ENCODE assay signal across 7 mouse cellular contexts in genomic region chr17:46384061-46384801, GRCm38 (mm10). TPM values are rescaled to one million over a fixed set of nuclear protein-coding genes. Genes with fewer than 3 reads are reported as not detected.
DNase-seq lines count a peak whose midpoint lies in the region; ATAC-seq and TF ChIP-seq lines count a peak whose summit lies in the region.

No protein-coding gene starts in this region.

- H3K9ac ChIP-seq in CH12.LX (ENCODE audit: insufficient read depth, low read depth): peak overlapping the region; percentile 72
- H3K9ac ChIP-seq in embryonic facial prominence, embryonic 12.5 days: peak overlapping the region; percentile 99

- peak; percentile 18 for DNase-seq in CH12.LX (ENCODE audit: extremely low read depth)
- peak; percentile 45 to 53 for DNase-seq in adrenal gland, adult 18-20 months (ENCODE audit: low spot score in 2 of 2)
- peak; percentile 4 for DNase-seq in heart, postnatal 25 days (ENCODE audit: low spot score)
- DNase-seq in left cerebral cortex, postnatal 25 days (ENCODE audit: low spot score in 2 of 2): peak; percentile 13 to 30
- peak; percentile 60 for DNase-seq in midbrain, embryonic 10.5 days (ENCODE audit: low spot score)
- peak; percentile 44 to 50 for DNase-seq in spleen, postnatal 10 days (ENCODE audit: low spot score in 2 of 2)

- H3K4me3 ChIP-seq in CH12.LX (replicated peaks in 1 of 3; ENCODE audit: low read depth in 2 of 3, low read length in 2 of 3, poor library complexity in 1 of 3): peak overlapping the region; percentile 51 to 87 (median 66)
- H3K4me3 ChIP-seq in embryonic facial prominence, embryonic 12.5 days: peak overlapping the region; percentile 94
- H3K4me3 ChIP-seq in midbrain, embryonic 10.5 days: peak overlapping the region; percentile 94

- dilution Hi-C loops in CH12.LX (cut with MboI; ENCODE audit: extremely low pct_ligation_motif_present, extremely low pct_unique_long_range_greater_than_20kb, low sequenced_read_pairs): no loop called here

- TF ChIP-seq RAD21 in CH12.LX (IDR thresholded peaks at IDR 0.05; ENCODE audit: low read depth, low read length): no peak

- H3K79me2 ChIP-seq in CH12.LX (replicated peaks; ENCODE audit: control insufficient read depth, extremely low read depth, insufficient read depth, poor library complexity, severe bottlenecking): no peaks in the 10 kb centered on the region

- peaks cover 25% of the 10 kb centered on the region for H3K27me3 ChIP-seq in CH12.LX (replicated peaks)
- no peaks in the 10 kb centered on the region for H3K27me3 ChIP-seq in embryonic facial prominence, embryonic 12.5 days
- no peaks in the 10 kb centered on the region for H3K27me3 ChIP-seq in midbrain, embryonic 10.5 days (ENCODE audit: low read depth, poor library complexity, severe bottlenecking)

- TF ChIP-seq CTCF in CH12.LX (conservative IDR thresholded peaks at IDR 0.05 in 1 of 2, IDR thresholded peaks at IDR 0.05 in 1 of 2; ENCODE audit: low read depth in 2 of 2, low read length in 2 of 2): no peak

- H3K4me2 ChIP-seq in CH12.LX (ENCODE audit: insufficient read depth, low read depth, poor library complexity, severe bottlenecking): peak overlapping the region; percentile 55
- peak overlapping the region; percentile 76 for H3K4me2 ChIP-seq in embryonic facial prominence, embryonic 12.5 days (replicated peaks)

- H3K9me3 ChIP-seq in CH12.LX (replicated peaks; ENCODE audit: low read length): no peaks in the 10 kb centered on the region
- H3K9me3 ChIP-seq in embryonic facial prominence, embryonic 12.5 days: no peaks in the 10 kb centered on the region
- no peaks in the 10 kb centered on the region for H3K9me3 ChIP-seq in midbrain, embryonic 10.5 days (replicated peaks)

- H3K36me3 ChIP-seq in CH12.LX (replicated peaks in 1 of 2; ENCODE audit: control insufficient read depth in 1 of 2, insufficient read depth in 1 of 2, low read length in 1 of 2): no peaks in the 10 kb centered on the region
- H3K36me3 ChIP-seq in embryonic facial prominence, embryonic 12.5 days: peaks cover 19% of the 10 kb centered on the region
- H3K36me3 ChIP-seq in midbrain, embryonic 10.5 days: peaks cover 28% of the 10 kb centered on the region

- peaks cover 4 to 20% of the 10 kb centered on the region in 2 experiments; a peak in 3 of 4 replicates for H3K4me1 ChIP-seq in CH12.LX (ENCODE audit: control insufficient read depth in 1 of 2, insufficient read depth in 2 of 2)
- peaks cover 14% of the 10 kb centered on the region for H3K4me1 ChIP-seq in embryonic facial prominence, embryonic 12.5 days
- peaks cover 17% of the 10 kb centered on the region for H3K4me1 ChIP-seq in midbrain, embryonic 10.5 days

- in situ Hi-C loops in CH12.LX (cut with MboI; ENCODE audit: low pct_ligation_motif_present, low pct_unique_long_range_greater_than_20kb, low sequenced_read_pairs): no loop called here

- intact Hi-C loops in heart, postnatal 25 days (cut with DNase I): loop anchor here (5.0 kb wide), 1 partner anchor 168 kb away; no protein-coding TSS in a partner anchor
- intact Hi-C loops in left cerebral cortex, postnatal 25 days (cut with DNase I): loop anchor here (5.0 kb wide), 1 partner anchor 112 kb away; no protein-coding TSS in a partner anchor

- no peak for TF ChIP-seq EP300 in CH12.LX (IDR thresholded peaks at IDR 0.05; ENCODE audit: low read length)

- WGBS in embryonic facial prominence, embryonic 12.5 days: under 1% methylated on average over 69 of the region's 70 CpGs
- 1% methylated on average over 64 of the region's 70 CpGs for WGBS in midbrain, embryonic 10.5 days

- no peak for TF ChIP-seq POLR2A in CH12.LX (IDR thresholded peaks at IDR 0.05; ENCODE audit: low read depth, low read length)

- H3K27ac ChIP-seq in CH12.LX (ENCODE audit: insufficient read depth, low read depth): no peak overlapping the region
- H3K27ac ChIP-seq in embryonic facial prominence, embryonic 12.5 days: peak overlapping the region; percentile 92
- peak overlapping the region; percentile 96 for H3K27ac ChIP-seq in midbrain, embryonic 10.5 days (replicated peaks)

- no peak; the same call in none of the 2 replicates for ATAC-seq in embryonic facial prominence, embryonic 12.5 days (ENCODE audit: insufficient number of reproducible peaks, insufficient read depth, low FRiP score, low TSS enrichment)

TF ChIP-seq in CH12.LX, 34 proteins besides CTCF, POLR2A, EP300 and RAD21:
- TF ChIP-seq ETS1 (conservative IDR thresholded peaks at IDR 0.05; ENCODE audit: low read depth, low read length): no peak
- TF ChIP-seq UBTF (IDR thresholded peaks at IDR 0.05; ENCODE audit: low read depth, low read length): 0 out of 2 replicates have a peak, but pooled peaks have one; percentile 13

RNA-seq across cellular contexts. Expression of gene Zfp318, which starts 0.7 kb away (rescaled TPM):
- total RNA-seq in CH12.LX (2012; rRNA removed) (2.5 and 2.9 TPM in 2 replicates), CH12.LX (2014; rRNA removed) (1.4 and 1.8 TPM in 2 replicates)
- polyA plus RNA-seq in CH12.LX (2012; ENCODE audit: insufficient read length, low read depth): 2.8 and 5.0 TPM in 2 replicates
- 10 to 100 TPM; 18.9 to 25.9 TPM for total RNA-seq in adrenal gland, adult 18-20 months (2021)
- 16.9 and 18.2 TPM in 2 replicates for polyA plus RNA-seq in embryonic facial prominence, embryonic 12.5 days (2016; fragmentation: Nextera tagmentation; extraction: Ambion mirVana)
- 10 to 100 TPM; 16.5 to 18.8 TPM for total RNA-seq in heart, postnatal 25 days (2021)
- total RNA-seq in left cerebral cortex, postnatal 25 days (2021): 10 to 100 TPM; 58.8 to 67.8 TPM
- polyA plus RNA-seq in midbrain, embryonic 10.5 days (2016; fragmentation: Nextera tagmentation; extraction: Ambion mirVana): 7.8 and 9.9 TPM in 2 replicates

RNA-seq across cellular contexts. Expression of gene Crip3, which starts 44.5 kb away (rescaled TPM):
- not detected in 2 replicates for total RNA-seq in CH12.LX (2012; rRNA removed)
- not detected in 2 replicates for total RNA-seq in CH12.LX (2014; rRNA removed)
- polyA plus RNA-seq in CH12.LX (2012; ENCODE audit: insufficient read length, low read depth): not detected in 2 replicates
- total RNA-seq in adrenal gland, adult 18-20 months (2021): under 1 TPM; 0.32 to 0.63 TPM
- polyA plus RNA-seq in embryonic facial prominence, embryonic 12.5 days (2016; fragmentation: Nextera tagmentation; extraction: Ambion mirVana): 1.0 and 1.2 TPM in 2 replicates
- total RNA-seq in heart, postnatal 25 days (2021): under 1 TPM in 1 of 2 experiments, not detected in 1; 0.62 TPM
- 1 to 10 TPM; 6.2 to 6.6 TPM for total RNA-seq in left cerebral cortex, postnatal 25 days (2021)
- 0.72 and 0.85 TPM in 2 replicates for polyA plus RNA-seq in midbrain, embryonic 10.5 days (2016; fragmentation: Nextera tagmentation; extraction: Ambion mirVana)

RNA-seq across cellular contexts. Expression of gene Slc22a7, which starts 54.0 kb away (rescaled TPM):
- total RNA-seq in CH12.LX (2012; rRNA removed) (not detected in 2 replicates), CH12.LX (2014; rRNA removed) (not detected in 2 replicates)
- polyA plus RNA-seq in CH12.LX (2012; ENCODE audit: insufficient read length, low read depth): not detected in 2 replicates
- total RNA-seq in adrenal gland, adult 18-20 months (2021): not detected
- polyA plus RNA-seq in embryonic facial prominence, embryonic 12.5 days (2016; fragmentation: Nextera tagmentation; extraction: Ambion mirVana): not detected in 2 replicates
- not detected for total RNA-seq in heart, postnatal 25 days (2021)
- under 1 TPM in 1 of 2 experiments, not detected in 1; 0.25 TPM for total RNA-seq in left cerebral cortex, postnatal 25 days (2021)
- polyA plus RNA-seq in midbrain, embryonic 10.5 days (2016; fragmentation: Nextera tagmentation; extraction: Ambion mirVana): not detected in 2 replicates

RNA-seq across cellular contexts. Expression of gene Abcc10, which starts 56.1 kb away (rescaled TPM):
- total RNA-seq in CH12.LX (2012; rRNA removed): 3.6 and 4.1 TPM in 2 replicates
- total RNA-seq in CH12.LX (2014; rRNA removed): 1.1 and 1.4 TPM in 2 replicates
- 2.7 and 3.8 TPM in 2 replicates for polyA plus RNA-seq in CH12.LX (2012; ENCODE audit: insufficient read length, low read depth)
- 1 to 10 TPM; 6.8 to 7.0 TPM for total RNA-seq in adrenal gland, adult 18-20 months (2021)
- polyA plus RNA-seq in embryonic facial prominence, embryonic 12.5 days (2016; fragmentation: Nextera tagmentation; extraction: Ambion mirVana): 7.6 and 8.3 TPM in 2 replicates
- total RNA-seq in heart, postnatal 25 days (2021): 1 to 10 TPM; 4.2 to 4.6 TPM
- total RNA-seq in left cerebral cortex, postnatal 25 days (2021): 10 to 100 TPM in 1 of 2 experiments, 1 to 10 TPM in 1; 8.6 to 11.5 TPM
- 7.6 and 8.9 TPM in 2 replicates for polyA plus RNA-seq in midbrain, embryonic 10.5 days (2016; fragmentation: Nextera tagmentation; extraction: Ambion mirVana)

Comparison
In these comparisons a context has a peak if more than half of its experiments do, and no peak if none do; other contexts are left out.
1. DNase-seq: peak in every context shown above with its lines; median percentile 60 in midbrain, embryonic 10.5 days; 49 in adrenal gland, adult 18-20 months; 47 in spleen, postnatal 10 days; 22 in left cerebral cortex, postnatal 25 days; 18 in CH12.LX; 4 in heart, postnatal 25 days.
2. RNA of gene Zfp318, which starts 0.7 kb away (total RNA-seq): 58.8 to 67.8 TPM in left cerebral cortex, postnatal 25 days, 18.9 to 25.9 TPM in adrenal gland, adult 18-20 months and 16.5 to 18.8 TPM in heart, postnatal 25 days; 1.4 to 2.9 TPM in CH12.LX; every median in the first group is over 4 times any median in the second.
3. RNA of gene Crip3, which starts 44.5 kb away (total RNA-seq): 6.2 to 6.6 TPM in left cerebral cortex, postnatal 25 days; 0.32 to 0.63 TPM in adrenal gland, adult 18-20 months, 0.62 TPM in heart, postnatal 25 days and not detected in CH12.LX; every median in the first group is over 4 times any median in the second.
4. Peak in every context shown above with its lines, with median percentiles within 50 percentile points of each other: H3K4me3 ChIP-seq.